Mouse (Mus musculus): ENCODE measurements at regions not wholly inside any gene's neighbourhood (a gene's known extent, or its start where the extent isn't known, plus 50 kb on each side); places are given as distances from the start of the nearest gene placed in this dataset.

DNA sequence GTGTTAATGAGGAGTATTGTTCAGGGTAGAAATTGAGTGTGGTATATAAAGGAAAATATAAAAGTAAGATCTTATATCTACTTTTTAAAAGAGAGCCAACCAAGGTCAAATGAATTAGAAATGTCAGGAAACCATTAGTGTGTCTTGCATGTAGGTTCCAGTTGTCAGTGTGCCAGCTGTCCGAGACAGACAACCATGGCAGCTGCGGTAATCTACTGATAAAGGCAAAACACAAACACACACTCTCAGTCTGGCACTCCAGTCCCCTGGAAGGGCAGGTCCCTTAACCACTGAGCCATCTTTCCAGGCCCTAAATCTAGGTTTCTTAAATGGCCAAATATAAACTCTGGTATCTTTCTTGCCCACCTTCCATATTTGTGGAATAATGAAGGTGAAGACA lies 294.6 kb downstream of the Slc30a10 start:
- no peaks in the 10 kb centered on the region for H3K4me1 ChIP-seq (ENCODE audit: control insufficient read depth, insufficient read depth, low read length)
- H3K4me3 ChIP-seq (ENCODE audit: low read depth, low read length) = no peak overlapping the region
- H3K9ac ChIP-seq (ENCODE audit: low read depth, poor library complexity, severe bottlenecking) = no peak overlapping the region
- no peaks in the 10 kb centered on the region for H3K27me3 ChIP-seq (ENCODE audit: control insufficient read depth, insufficient read depth, low read length, poor library complexity, severe bottlenecking)
- H3K9me3 ChIP-seq (replicated peaks; ENCODE audit: control insufficient read depth, insufficient read depth, low read length, poor library complexity, severe bottlenecking) = no peaks in the 10 kb centered on the region
- TF ChIP-seq EP300 (IDR thresholded peaks at IDR 0.05; ENCODE audit: insufficient read depth, low read depth, low read length) (no peak), POLR2A (IDR thresholded peaks at IDR 0.05; ENCODE audit: insufficient read depth, low read length) (no peak), CTCF (IDR thresholded peaks at IDR 0.05; ENCODE audit: low read depth, low read length) (no peak)
- H3K36me3 ChIP-seq (ENCODE audit: control insufficient read depth, insufficient read depth, low read length, poor library complexity, severe bottlenecking) = no peaks in the 10 kb centered on the region
- H3K27ac ChIP-seq (ENCODE audit: insufficient read depth, low read length) = no peak overlapping the region

DNA sequence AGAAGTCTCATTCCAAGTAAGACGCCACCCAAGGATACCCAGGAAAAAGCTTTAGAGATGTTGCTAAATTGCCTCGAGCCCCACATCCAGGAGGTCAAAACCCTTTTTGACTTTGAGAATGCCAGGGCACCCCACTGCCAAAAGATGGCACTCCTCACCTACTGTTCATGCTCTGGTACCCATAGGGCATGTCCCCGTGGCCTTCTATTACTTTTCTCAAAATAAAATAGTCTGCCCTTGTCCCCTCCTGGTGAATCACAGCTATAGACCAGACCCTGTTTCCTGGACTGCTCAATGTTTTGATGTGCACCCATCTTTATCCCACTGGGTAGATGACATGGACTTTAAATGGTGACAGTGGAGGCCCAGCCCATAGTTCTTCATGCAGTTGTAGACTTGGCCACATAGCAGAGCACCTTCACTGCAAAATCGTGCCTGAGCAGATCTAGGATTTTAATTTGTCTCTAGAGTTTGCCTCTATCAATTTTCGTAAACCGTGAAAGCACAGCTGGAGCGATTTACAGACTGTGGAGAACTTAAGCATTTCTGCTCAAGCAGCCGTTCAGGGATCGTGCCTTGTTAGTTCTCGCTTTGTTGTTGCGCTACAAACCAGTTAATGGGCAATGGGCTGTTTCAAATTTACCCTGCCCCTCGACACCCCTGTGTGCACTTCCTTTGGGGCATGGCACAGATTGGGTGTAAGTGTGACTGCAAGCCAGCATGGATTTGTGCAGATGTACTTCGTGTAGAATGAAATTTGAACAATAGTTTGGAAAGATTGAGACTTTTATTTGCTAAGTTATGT lies 300.0 kb downstream of the Slc30a10 start:
- Histone ChIP-seq H3K9me3 (replicated peaks; ENCODE audit: control insufficient read depth, insufficient read depth, low read length, poor library complexity, severe bottlenecking) (no peaks in the 10 kb centered on the region), H3K4me1 (ENCODE audit: control insufficient read depth, insufficient read depth, low read length) (no peaks in the 10 kb centered on the region), H3K36me3 (ENCODE audit: control insufficient read depth, insufficient read depth, low read length, poor library complexity, severe bottlenecking) (no peaks in the 10 kb centered on the region), H3K9ac (ENCODE audit: low read depth, poor library complexity, severe bottlenecking) (no peak overlapping the region), H3K27me3 (ENCODE audit: control insufficient read depth, insufficient read depth, low read length, poor library complexity, severe bottlenecking) (no peaks in the 10 kb centered on the region), H3K27ac (ENCODE audit: insufficient read depth, low read length) (no peak overlapping the region), H3K4me3 (ENCODE audit: low read depth, low read length) (no peak overlapping the region)
- TF ChIP-seq CTCF (IDR thresholded peaks at IDR 0.05; ENCODE audit: low read depth, low read length) (no peak), EP300 (IDR thresholded peaks at IDR 0.05; ENCODE audit: insufficient read depth, low read depth, low read length) (no peak), POLR2A (IDR thresholded peaks at IDR 0.05; ENCODE audit: insufficient read depth, low read length) (no peak)

DNA sequence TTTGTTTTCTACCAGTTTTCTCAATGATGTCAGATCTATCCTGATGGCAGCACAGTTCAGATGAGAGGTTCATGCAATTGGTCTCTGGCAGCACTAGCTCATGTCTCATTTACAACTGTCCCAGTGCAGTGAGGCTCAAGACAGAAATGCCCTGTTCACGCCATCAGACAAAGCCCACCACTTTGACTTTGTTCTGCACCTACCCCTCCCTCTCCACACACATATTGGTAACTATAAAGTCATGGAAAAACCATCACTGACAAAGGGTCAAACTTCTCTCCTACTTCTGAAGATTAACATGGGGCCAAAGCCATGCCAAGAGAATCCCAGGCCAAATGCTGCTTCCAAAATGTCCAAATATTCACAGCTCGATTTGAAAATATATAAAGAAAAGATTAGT lies 302.7 kb downstream of the Slc30a10 start:
- Histone ChIP-seq H3K4me1 (ENCODE audit: control insufficient read depth, insufficient read depth, low read length) (no peaks in the 10 kb centered on the region), H3K9ac (ENCODE audit: low read depth, poor library complexity, severe bottlenecking) (no peak overlapping the region), H3K4me3 (ENCODE audit: low read depth, low read length) (no peak overlapping the region), H3K27me3 (ENCODE audit: control insufficient read depth, insufficient read depth, low read length, poor library complexity, severe bottlenecking) (no peaks in the 10 kb centered on the region), H3K36me3 (ENCODE audit: control insufficient read depth, insufficient read depth, low read length, poor library complexity, severe bottlenecking) (no peaks in the 10 kb centered on the region), H3K27ac (ENCODE audit: insufficient read depth, low read length) (no peak overlapping the region), H3K9me3 (replicated peaks; ENCODE audit: control insufficient read depth, insufficient read depth, low read length, poor library complexity, severe bottlenecking) (no peaks in the 10 kb centered on the region)
- TF ChIP-seq POLR2A (IDR thresholded peaks at IDR 0.05; ENCODE audit: insufficient read depth, low read length) = no peak
- no peak for TF ChIP-seq EP300 (IDR thresholded peaks at IDR 0.05; ENCODE audit: insufficient read depth, low read depth, low read length)
- TF ChIP-seq CTCF (IDR thresholded peaks at IDR 0.05; ENCODE audit: low read depth, low read length) = no peak

DNA sequence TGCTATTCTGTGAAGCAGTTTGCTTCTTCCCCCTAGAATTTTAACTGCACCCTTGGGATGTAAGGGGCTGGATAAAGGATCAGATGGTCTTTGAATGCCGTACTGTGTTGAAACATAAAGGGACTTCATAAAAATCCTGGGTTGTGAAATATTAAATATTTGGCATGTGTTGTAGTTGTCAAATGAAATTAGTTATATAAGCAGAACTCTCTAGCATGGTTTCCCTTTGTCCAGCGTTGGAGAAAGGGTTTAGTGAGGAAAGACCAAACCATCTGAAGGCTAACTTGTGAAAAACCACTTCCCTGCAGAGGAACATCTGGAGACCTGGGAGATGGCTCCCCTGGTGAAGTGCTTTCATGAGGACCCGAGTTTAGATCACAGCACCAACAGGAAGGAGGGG lies 319.6 kb downstream of the Slc30a10 start:
- Histone ChIP-seq H3K9ac (ENCODE audit: low read depth, poor library complexity, severe bottlenecking) (no peak overlapping the region), H3K4me3 (ENCODE audit: low read depth, low read length) (no peak overlapping the region), H3K4me1 (ENCODE audit: control insufficient read depth, insufficient read depth, low read length) (no peaks in the 10 kb centered on the region), H3K9me3 (replicated peaks; ENCODE audit: control insufficient read depth, insufficient read depth, low read length, poor library complexity, severe bottlenecking) (no peaks in the 10 kb centered on the region), H3K36me3 (ENCODE audit: control insufficient read depth, insufficient read depth, low read length, poor library complexity, severe bottlenecking) (no peaks in the 10 kb centered on the region), H3K27me3 (ENCODE audit: control insufficient read depth, insufficient read depth, low read length, poor library complexity, severe bottlenecking) (no peaks in the 10 kb centered on the region; the same call in 1 of the 2 replicates), H3K27ac (ENCODE audit: insufficient read depth, low read length) (no peak overlapping the region)
- TF ChIP-seq CTCF (IDR thresholded peaks at IDR 0.05; ENCODE audit: low read depth, low read length) (no peak), EP300 (IDR thresholded peaks at IDR 0.05; ENCODE audit: insufficient read depth, low read depth, low read length) (no peak), POLR2A (IDR thresholded peaks at IDR 0.05; ENCODE audit: insufficient read depth, low read length) (no peak)

DNA sequence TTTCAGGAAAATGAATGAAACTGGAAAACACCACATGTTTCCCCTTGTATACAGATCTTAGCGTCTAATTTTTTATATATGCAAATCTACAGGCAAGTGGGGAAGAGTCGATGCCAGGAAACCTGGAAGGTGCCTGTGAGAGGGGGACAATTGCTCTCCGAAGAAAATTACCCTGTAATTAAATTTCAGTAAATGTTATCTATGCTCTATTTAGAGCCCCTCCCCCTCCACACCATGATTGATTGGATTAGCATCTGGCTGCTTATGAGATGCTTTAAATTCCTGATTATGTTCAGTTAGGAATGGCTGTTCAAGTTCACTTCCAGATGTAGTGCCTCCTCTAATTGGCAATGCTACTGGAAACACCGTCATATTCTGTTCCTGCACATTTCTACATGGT lies 325.0 kb downstream of the Slc30a10 start:
- Histone ChIP-seq H3K36me3 (ENCODE audit: control insufficient read depth, insufficient read depth, low read length, poor library complexity, severe bottlenecking) (no peaks in the 10 kb centered on the region), H3K27me3 (ENCODE audit: control insufficient read depth, insufficient read depth, low read length, poor library complexity, severe bottlenecking) (no peaks in the 10 kb centered on the region; the same call in 1 of the 2 replicates), H3K9me3 (replicated peaks; ENCODE audit: control insufficient read depth, insufficient read depth, low read length, poor library complexity, severe bottlenecking) (no peaks in the 10 kb centered on the region), H3K9ac (ENCODE audit: low read depth, poor library complexity, severe bottlenecking) (no peak overlapping the region), H3K27ac (ENCODE audit: insufficient read depth, low read length) (no peak overlapping the region), H3K4me3 (ENCODE audit: low read depth, low read length) (no peak overlapping the region), H3K4me1 (ENCODE audit: control insufficient read depth, insufficient read depth, low read length) (no peaks in the 10 kb centered on the region)
- TF ChIP-seq EP300 (IDR thresholded peaks at IDR 0.05; ENCODE audit: insufficient read depth, low read depth, low read length) (no peak), CTCF (IDR thresholded peaks at IDR 0.05; ENCODE audit: low read depth, low read length) (no peak), POLR2A (IDR thresholded peaks at IDR 0.05; ENCODE audit: insufficient read depth, low read length) (no peak)

DNA sequence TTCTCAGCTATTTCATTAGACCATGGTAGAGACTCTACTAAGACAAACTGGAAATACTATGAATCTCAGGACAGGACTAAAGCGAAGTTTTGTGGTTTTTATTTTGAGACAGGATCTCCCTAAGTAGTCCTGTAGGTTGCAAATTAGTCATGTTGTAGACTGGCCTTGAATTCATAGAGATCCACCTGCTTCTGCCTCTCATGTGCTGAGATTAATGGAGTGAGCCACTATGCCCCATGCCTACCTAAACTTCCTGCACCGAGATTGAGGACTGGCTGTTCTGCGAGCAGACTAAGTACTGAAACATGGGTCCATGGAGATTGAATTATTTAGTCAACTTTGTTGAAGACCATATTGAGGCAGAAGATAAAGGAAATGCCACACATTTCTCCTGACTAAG lies 315.0 kb downstream of the Lyplal1 start:
- H3K27me3 ChIP-seq (ENCODE audit: control insufficient read depth, insufficient read depth, low read length, poor library complexity, severe bottlenecking) = no peaks in the 10 kb centered on the region
- H3K27ac ChIP-seq (ENCODE audit: insufficient read depth, low read length) = no peak overlapping the region
- H3K4me1 ChIP-seq (ENCODE audit: control insufficient read depth, insufficient read depth, low read length) = no peaks in the 10 kb centered on the region
- no peaks in the 10 kb centered on the region for H3K9me3 ChIP-seq (replicated peaks; ENCODE audit: control insufficient read depth, insufficient read depth, low read length, poor library complexity, severe bottlenecking)
- H3K4me3 ChIP-seq (ENCODE audit: low read depth, low read length) = no peak overlapping the region
- H3K36me3 ChIP-seq (ENCODE audit: control insufficient read depth, insufficient read depth, low read length, poor library complexity, severe bottlenecking) = no peaks in the 10 kb centered on the region
- TF ChIP-seq CTCF (IDR thresholded peaks at IDR 0.05; ENCODE audit: low read depth, low read length) (no peak), EP300 (IDR thresholded peaks at IDR 0.05; ENCODE audit: insufficient read depth, low read depth, low read length) (no peak), POLR2A (IDR thresholded peaks at IDR 0.05; ENCODE audit: insufficient read depth, low read length) (no peak)
- H3K9ac ChIP-seq (ENCODE audit: low read depth, poor library complexity, severe bottlenecking) = no peak overlapping the region

All from ES-Bruce4 (cell line).